Mouse (Mus musculus) G1E (cell line): ENCODE results near the gene Hsd17b7. TPM values are rescaled to one million over a fixed set of nuclear protein-coding genes. Genes with fewer than 3 reads are reported as not detected.
A peak's percentile ranks its signal among the peaks of the same experiment; 100 is the strongest.

Experiments
- ATAC-seq: 2 replicates; pipeline ENCODE4 v1.8.0; 2016; ENCODE audit warnings: mild to moderate bottlenecking; ENCODE audit not compliant: insufficient number of reproducible peaks, poor library complexity, low FRiP score, severe bottlenecking; ENCODE audit errors: extremely low read depth
- DNase-seq: peaks from one replicate; pipeline ENCODE4 v3.0.0; 2012; ENCODE audit warnings: low spot score
- H3K27me3 ChIP-seq: 2 replicates; pipeline ENCODE4 v1.6.1; 2012; ENCODE audit warnings: mild to moderate bottlenecking, low read length, inconsistent platforms; ENCODE audit not compliant: insufficient read depth
- H3K36me3 ChIP-seq: replicated peaks from 2 replicates; pipeline ENCODE3; 2012; ENCODE audit warnings: mild to moderate bottlenecking, inconsistent platforms
- H3K4me1 ChIP-seq: 2 replicates; pipeline ENCODE4 v1.6.1; 2012; ENCODE audit warnings: low read depth, low read length, inconsistent platforms, mixed read lengths; ENCODE audit not compliant: insufficient read depth
- H3K4me3 ChIP-seq: 2 replicates; pipeline ENCODE4 v1.5.1; 2012; ENCODE audit warnings: low read depth, mild to moderate bottlenecking, inconsistent platforms, low read length, moderate library complexity, mixed read lengths
- H3K9me3 ChIP-seq: replicated peaks from 2 replicates; pipeline ENCODE4 v1.6.1; 2012; ENCODE audit warnings: inconsistent platforms
- CTCF ChIP-seq: IDR thresholded peaks from 2 replicates; pipeline ENCODE4 v1.5.1; 2012; ENCODE audit warnings: low read depth, low read length, inconsistent platforms, mixed read lengths
- GATA1 ChIP-seq: IDR thresholded peaks from 2 replicates; pipeline ENCODE4 v1.6.1; 2012; ENCODE audit warnings: borderline replicate concordance, low read length, inconsistent platforms, mixed read lengths
- GATA2 ChIP-seq: IDR thresholded peaks from 2 replicates; pipeline ENCODE4 v1.6.1; 2012; ENCODE audit warnings: low read depth, low read length, inconsistent platforms, borderline replicate concordance
- POLR2AphosphoS5 ChIP-seq: IDR thresholded peaks from 2 replicates; pipeline ENCODE4 v1.6.1; 2012; ENCODE audit warnings: low read depth, low read length, inconsistent platforms; ENCODE audit not compliant: insufficient replicate concordance
- TAL1 ChIP-seq: conservative IDR thresholded peaks from 2 replicates; pipeline ENCODE4 v1.6.1; 2012; ENCODE audit warnings: low read depth, low read length, inconsistent platforms, mixed read lengths
- polyA plus RNA-seq: library from polyadenylated mRNA; stranded (reverse); fragments of >175 nt; gene quantifications from 2 replicates; pipeline ENCODE4 v1.2.3, GENCODE M21; 2012
- total RNA-seq, 2 experiments: library from RNA; stranded (forward) in 1 of 2; stranded (reverse) in 1 of 2; fragments of 200-1000 nt in 1 of 2; fragments of >200 nt in 1 of 2; fragmentation: Nextera tagmentation in 1 of 2; gene quantifications; 2 replicates each; pipeline ENCODE4 v1.2.3; 2014 to 2017

Gene Hsd17b7
- total and polyA plus RNA-seq, 3 experiments = 3.4 to 18.7 (median 10.4) TPM

DNA sequence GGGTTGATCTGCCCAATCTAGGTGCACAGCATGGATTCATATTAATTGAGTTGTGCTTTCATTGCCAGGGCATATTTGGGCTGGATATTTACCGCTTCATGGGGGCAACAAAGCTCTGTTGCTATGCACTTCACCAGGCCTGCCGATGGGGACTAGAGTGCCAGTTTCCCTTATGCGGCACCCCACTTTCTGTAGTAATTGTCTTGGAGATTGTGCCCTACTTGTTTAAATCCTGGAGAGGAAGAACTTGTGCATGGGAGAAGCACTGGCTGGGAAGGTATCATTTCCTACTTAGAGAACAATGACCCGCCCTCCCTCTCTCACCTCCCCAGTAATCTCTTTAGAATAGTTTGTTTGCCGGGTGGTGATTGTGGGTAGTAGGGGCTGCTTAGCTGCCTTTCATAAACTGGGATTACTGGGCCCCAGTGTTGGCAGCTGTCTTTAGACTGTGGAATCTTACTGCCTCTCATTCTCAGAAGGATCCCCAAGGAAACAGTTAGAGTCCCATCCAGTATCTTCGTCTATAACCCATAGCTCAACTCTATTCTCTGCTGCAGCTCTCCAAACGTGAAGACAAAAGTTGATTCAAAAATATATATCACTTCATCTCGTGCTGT is 41.2 kb downstream of the Hsd17b7 start:
- ATAC-seq (no peak), DNase-seq (no peak)
- H3K9me3 ChIP-seq = no peaks in the 10 kb centered on the region
- H3K27me3 ChIP-seq = 0 out of 2 replicates have a peak, but pooled peaks cover 2% of the 10 kb centered on the region
- H3K4me3 ChIP-seq = no peak overlapping the region
- H3K4me1 ChIP-seq = no peaks in the 10 kb centered on the region
- TF ChIP-seq CTCF = no peak
- TF ChIP-seq GATA2 = no peak
- no peak for TF ChIP-seq POLR2AphosphoS5
- no peak for TF ChIP-seq GATA1
- no peak for TF ChIP-seq TAL1
- no peaks in the 10 kb centered on the region for H3K36me3 ChIP-seq

DNA sequence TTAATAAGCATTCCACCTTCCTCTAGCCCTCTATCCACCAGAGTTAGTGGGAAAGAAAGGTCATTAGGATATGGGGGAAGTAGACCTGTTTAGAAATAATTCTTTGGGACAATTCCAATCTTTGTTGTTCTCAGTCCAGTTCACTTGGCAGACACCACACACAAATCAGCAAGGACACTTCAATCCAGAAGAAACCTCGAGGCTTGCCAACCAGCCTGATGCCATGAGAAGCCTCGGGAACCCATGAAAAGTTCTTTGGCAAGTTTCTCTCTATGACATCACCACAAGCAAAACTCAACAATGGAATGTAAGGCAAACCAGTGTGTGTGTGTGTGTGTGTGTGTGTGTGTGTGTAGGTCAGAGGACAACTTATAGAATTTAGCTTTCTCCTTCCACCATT is 44.5 kb downstream of the Hsd17b7 start:
- Histone ChIP-seq H3K4me3 (no peak overlapping the region), H3K9me3 (no peaks in the 10 kb centered on the region), H3K36me3 (no peaks in the 10 kb centered on the region), H3K4me1 (no peaks in the 10 kb centered on the region), H3K27me3 (peaks cover 3% of the 10 kb centered on the region; the same call in 1 of the 2 replicates)
- ATAC-seq = no peak
- no peak for DNase-seq
- TF ChIP-seq POLR2AphosphoS5 (no peak), GATA1 (no peak), GATA2 (no peak), TAL1 (no peak), CTCF (no peak)

DNA sequence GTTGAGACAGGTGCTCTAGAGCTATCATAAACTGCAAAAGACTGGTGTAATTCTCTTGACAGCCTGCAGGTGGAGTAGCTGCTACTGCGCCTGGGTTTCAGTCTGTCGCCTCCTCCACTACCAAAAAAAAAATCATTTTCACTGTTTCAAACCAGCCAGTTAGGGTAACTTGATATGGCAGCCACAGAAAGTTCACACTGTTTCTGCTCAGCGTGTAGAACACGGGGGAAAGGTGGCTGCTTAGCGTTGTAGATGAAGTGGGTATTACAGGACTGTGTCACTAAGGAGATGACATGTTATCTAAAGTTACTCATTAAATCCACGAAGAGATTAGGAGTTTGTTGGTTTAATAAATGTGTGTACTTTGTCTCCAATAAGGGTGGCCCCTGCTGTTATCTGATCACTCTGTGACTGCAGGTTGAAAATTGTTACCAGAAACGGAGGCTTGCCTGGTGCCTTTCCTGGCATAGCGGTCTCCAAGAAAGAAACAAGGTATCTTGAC is 47.3 kb downstream of the Hsd17b7 start:
- H3K4me3 ChIP-seq = no peak overlapping the region
- H3K4me1 ChIP-seq = no peaks in the 10 kb centered on the region; the same call in 1 of the 2 replicates
- TF ChIP-seq POLR2AphosphoS5 (no peak), GATA1 (no peak), CTCF (peak; percentile 39), TAL1 (no peak)
- DNase-seq (no peak), ATAC-seq (peak; percentile 55; the same call in 1 of the 2 replicates)
- peaks cover 3% of the 10 kb centered on the region; the same call in 1 of the 2 replicates for H3K27me3 ChIP-seq
- no peaks in the 10 kb centered on the region for H3K36me3 ChIP-seq
- H3K9me3 ChIP-seq = no peaks in the 10 kb centered on the region

DNA sequence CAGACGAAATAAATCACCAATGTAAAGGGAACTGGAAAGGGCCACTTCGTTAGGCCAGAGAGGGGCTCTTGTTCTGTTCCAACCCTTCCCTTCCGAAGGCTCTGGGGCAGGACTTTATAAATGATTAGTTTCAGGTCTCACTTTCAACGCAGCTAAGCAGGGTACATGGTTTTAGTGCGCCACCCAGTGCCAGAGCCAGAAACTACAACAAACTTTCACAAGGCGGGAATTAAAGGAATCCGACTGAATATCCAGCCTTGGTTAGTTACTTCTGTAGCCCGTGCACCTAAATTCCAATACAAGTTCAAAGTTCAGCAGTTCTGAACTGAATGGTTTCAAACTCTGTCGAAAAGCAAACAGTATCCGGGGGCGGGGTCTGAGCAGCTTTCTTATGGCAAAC is 49.8 kb downstream of the Hsd17b7 start:
- Histone ChIP-seq H3K9me3 (no peaks in the 10 kb centered on the region), H3K27me3 (peaks cover 5% of the 10 kb centered on the region; the same call in 1 of the 2 replicates), H3K4me3 (no peak overlapping the region), H3K36me3 (no peaks in the 10 kb centered on the region), H3K4me1 (no peaks in the 10 kb centered on the region; the same call in 1 of the 2 replicates)
- DNase-seq (peak; percentile 8), ATAC-seq (peak; percentile 62)
- TF ChIP-seq POLR2AphosphoS5 (no peak), CTCF (peak; percentile 52; the same call in 1 of the 2 replicates)

DNA sequence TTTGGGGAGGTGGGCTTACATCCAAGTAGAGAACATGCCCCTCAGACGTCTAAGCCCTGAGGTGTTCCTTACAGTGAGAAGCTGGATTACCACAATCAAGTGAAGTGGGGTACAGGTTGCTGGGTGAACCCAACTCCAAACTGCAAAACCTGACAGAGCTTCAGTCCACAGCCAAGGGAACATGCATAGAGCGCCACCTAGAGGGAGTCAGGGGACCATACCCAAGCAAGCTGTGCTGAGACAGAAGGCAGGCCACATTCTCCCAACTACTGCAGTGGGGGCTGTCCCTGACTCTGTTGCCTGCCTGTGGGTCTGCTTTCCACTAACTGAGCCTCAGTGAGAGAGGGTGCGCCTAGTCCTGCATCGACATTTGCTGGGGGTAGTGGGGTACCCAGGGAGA is 51.0 kb downstream of the Hsd17b7 start:
- ATAC-seq (no peak), DNase-seq (peak; percentile 15)
- Histone ChIP-seq H3K4me3 (no peak overlapping the region), H3K4me1 (no peaks in the 10 kb centered on the region; the same call in 1 of the 2 replicates), H3K9me3 (no peaks in the 10 kb centered on the region), H3K36me3 (no peaks in the 10 kb centered on the region), H3K27me3 (peaks cover 5% of the 10 kb centered on the region; the same call in 1 of the 2 replicates)
- TF ChIP-seq CTCF (peak; percentile 44), TAL1 (no peak)

DNA sequence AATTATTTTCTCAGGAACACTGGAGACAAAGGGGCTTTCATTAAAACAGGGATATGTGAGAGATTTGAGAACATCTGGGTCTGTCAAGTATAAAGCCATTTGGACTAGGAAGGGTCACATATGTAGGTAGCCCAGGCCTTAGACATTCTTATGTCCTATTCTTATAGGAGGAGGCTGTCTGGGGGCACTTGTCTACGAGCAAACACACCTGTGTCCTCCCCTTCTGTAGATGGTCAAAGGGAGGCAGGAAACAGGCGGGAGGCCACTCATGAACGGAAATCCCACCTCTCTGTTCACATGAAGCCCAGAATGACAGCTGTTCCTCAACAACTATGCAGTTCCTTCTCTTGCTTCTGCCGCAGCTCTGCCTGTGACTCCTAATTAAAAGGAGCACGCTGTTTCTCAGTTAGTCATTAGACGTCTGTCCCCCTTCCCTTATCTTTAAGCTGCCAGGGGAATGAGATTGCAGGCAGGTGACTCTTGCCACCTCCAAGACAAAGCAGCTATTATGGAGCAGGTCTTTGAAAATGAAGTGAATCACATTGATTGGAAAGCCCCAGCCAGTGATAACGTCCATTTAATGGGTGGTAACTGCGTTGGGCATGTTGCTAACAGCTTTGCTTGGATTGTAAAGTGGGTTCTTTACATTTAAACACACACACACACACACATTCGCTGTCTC is 51.8 kb downstream of the Hsd17b7 start:
- Histone ChIP-seq H3K27me3 (peaks cover 5% of the 10 kb centered on the region; the same call in 1 of the 2 replicates), H3K36me3 (no peaks in the 10 kb centered on the region), H3K4me1 (no peaks in the 10 kb centered on the region; the same call in 1 of the 2 replicates), H3K4me3 (no peak overlapping the region), H3K9me3 (no peaks in the 10 kb centered on the region)
- no peak for DNase-seq
- TF ChIP-seq GATA1 (no peak), TAL1 (no peak), POLR2AphosphoS5 (no peak), CTCF (no peak), GATA2 (no peak)
- ATAC-seq = no peak

DNA sequence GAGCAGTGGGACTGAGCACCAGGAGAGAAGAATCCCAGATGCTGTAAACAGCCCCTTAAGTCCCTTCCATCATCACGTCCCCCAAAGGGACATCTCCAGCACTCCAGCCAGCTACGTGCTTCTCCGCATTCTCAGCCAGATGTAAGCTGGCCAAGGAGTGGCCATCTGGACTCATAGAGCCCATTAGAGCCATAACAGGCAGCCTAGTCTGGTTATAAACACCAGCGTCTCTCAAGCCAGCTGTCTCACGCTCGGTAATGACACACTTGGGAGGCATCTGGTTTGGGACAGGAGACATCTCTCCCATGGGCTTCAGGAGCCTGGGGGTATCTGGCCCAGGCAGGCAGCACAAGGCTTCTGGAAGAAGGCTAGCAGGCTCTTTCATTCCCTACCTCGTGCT is 52.4 kb downstream of the Hsd17b7 start:
- no peak for DNase-seq
- TF ChIP-seq CTCF = no peak
- TF ChIP-seq TAL1 = no peak
- TF ChIP-seq POLR2AphosphoS5 = no peak
- TF ChIP-seq GATA1 = no peak
- no peak for TF ChIP-seq GATA2
- Histone ChIP-seq H3K27me3 (peaks cover 5% of the 10 kb centered on the region; the same call in 1 of the 2 replicates), H3K9me3 (no peaks in the 10 kb centered on the region), H3K4me3 (no peak overlapping the region), H3K4me1 (no peaks in the 10 kb centered on the region; the same call in 1 of the 2 replicates), H3K36me3 (no peaks in the 10 kb centered on the region)
- no peak for ATAC-seq
